Mouse (Mus musculus): ENCODE measurements around the gene Kif26b.

The Kif26b gene

GRCm38 (mm10) chr1:178597757-178598156 lies 68.8 kb downstream of the Kif26b start:
- DNase-seq = no peak

DNA sequence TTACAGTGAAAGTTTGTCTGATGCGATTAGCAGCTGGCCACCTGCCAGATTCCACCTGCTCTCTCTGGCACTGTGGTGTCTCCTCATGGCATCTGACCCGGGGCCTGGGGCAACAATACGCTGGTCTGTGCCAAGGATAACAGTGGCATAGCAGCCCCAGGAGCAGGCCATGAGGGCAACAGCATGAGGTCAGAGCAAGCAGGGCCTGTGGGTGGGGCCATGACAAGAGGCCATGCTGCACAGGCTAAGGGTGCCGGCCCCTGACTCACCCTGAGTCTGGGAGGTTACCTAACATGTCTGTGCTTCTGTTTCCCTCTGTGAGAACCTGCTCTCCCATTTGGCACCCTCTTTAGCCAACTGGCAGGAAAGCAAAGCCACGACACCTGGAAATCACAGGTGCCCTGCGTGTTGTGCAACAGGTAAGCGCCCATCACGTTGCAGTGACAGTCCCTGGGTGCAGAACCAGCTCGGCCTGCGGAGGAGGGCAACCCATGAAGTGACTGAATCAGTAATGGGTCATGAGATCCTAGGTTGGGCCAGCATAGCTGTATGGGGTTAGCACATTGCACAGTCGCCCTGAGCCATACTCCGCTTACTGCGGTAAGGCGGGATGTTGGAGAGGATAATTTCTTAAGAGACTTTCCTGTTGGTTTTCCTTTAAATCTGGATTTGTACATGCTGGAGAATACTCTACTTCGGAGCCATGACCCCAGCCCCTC lies 72.1 kb downstream of the Kif26b start:
- DNase-seq = peak; percentile 16

- DNase-seq = no peak
These were observed 80.3 kb downstream of the Kif26b start for GRCm38 (mm10) chr1:178609151-178609775.

DNA sequence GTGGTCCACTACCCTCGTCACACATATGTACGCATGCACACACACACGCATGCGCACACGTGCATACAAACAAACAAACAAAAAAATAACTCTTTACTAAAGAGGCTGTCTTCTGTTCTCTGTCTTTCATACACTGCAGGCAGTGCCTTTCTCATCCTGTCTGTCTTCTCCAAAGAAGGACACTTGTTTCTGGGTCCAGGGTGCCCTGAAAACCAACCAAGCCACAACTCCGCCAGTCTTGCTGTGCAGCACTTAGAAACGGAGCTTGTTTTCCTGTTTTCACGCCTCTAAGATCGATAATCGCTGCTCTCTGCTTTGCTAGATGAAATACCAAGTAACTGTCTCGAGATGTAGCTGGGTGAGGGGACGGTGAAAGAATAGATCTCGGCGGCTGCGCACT lies 82.6 kb downstream of the Kif26b start:
- DNase-seq = no peak

- DNase-seq = no peak
These were observed 92.4 kb downstream of the Kif26b start for GRCm38 (mm10) chr1:178621301-178621700.

DNA sequence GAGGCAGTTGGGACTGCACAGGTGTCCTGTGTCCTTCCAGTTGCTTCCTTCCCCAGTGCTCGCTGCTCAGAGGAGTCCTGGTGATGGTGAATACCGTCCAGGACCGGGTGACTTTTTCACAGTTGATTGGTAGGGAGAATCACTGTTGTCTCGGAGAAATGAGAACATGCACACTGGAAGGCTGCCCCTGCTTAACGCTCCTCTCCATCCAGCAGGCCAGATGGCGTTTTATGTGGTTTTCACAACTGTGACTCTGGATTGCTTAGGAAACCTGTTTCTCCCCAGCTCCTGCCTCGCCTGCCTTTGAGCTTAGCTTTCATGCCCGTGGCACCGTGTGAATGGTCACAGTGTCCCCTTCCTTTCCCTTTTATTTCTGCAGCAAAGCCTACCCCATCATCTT lies 95.0 kb downstream of the Kif26b start:
- DNase-seq = no peak

GRCm38 (mm10) chr1:178626961-178627381 lies 98.0 kb downstream of the Kif26b start:
- peak; percentile 9 for DNase-seq

GRCm38 (mm10) chr1:178630042-178630441 lies 101.1 kb downstream of the Kif26b start:
- no peak for DNase-seq

GRCm38 (mm10) chr1:178631863-178632262 lies 102.9 kb downstream of the Kif26b start:
- no peak for DNase-seq

DNA sequence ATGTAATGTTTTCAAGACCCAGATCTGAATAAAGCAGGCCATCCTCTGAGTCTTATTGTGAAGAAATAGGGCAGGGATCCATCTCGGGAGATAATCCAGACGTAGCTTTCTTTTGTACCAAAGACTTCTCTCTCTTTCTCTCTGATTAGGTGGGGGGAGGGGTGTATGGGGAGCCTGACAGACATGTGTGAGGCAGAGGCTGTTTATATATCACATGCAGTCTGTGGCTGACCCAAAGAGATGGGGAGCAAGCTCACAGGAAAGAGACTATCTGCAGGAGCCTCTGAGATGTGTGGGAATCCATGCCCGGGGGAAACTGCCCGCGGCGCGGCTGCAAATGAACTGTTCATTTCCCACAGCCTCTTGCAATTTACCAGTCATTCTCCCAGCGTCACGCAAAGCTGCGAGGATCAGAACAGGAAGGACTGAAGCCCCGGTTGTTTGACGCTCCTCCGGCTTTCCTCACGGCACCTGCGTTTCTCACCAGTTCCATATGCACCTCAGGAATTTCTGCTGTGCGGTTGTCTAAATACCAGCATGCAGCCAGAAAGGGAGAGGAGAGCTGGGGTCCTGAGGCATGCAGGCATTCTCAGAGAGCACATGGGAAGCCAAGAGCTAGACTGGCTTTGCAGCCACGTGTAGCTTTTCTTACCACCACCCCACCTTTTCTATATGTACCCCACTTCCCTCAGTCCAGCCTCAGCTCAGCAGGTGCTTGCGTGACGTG lies 105.6 kb downstream of the Kif26b start:
- no peak for DNase-seq

DNA sequence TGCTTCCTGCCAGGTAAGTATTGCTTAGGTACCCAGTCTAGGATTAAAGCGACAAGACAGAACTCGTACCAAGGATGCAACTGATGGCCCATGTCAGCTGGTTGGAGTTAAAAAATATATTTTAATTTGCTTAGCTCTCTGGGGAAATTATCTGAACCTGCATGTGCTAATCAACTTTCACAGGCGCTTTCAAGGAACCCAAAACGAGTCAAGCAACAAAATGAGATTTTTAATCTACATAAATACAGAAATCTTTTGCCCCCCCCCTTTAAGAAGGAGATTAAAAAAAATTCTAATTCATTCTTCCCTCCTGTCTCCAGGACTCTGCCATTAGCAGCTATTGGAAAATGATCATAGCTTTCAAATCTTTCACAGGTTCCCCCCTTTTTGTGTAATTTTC lies 106.5 kb downstream of the Kif26b start:
- no peak for DNase-seq

DNA sequence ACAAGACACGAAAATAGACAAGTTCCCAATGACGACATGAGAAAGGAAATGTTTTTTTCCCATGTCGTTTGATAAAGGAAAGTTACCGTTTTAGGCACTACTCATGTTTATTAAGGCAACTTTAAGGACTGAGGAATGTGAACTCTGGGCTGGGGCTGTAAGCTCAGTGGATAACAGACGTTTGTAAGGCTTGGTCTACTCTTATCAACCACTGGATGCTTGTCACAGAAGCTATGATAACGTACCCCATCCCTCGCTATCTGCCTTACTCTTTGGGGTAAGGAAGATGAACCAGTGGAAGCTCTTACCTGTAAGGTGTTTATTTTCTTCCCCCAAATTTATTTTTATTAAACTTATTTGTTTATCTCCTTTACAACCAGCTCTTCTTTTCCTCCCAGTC lies 108.4 kb downstream of the Kif26b start:
- no peak for DNase-seq

DNA sequence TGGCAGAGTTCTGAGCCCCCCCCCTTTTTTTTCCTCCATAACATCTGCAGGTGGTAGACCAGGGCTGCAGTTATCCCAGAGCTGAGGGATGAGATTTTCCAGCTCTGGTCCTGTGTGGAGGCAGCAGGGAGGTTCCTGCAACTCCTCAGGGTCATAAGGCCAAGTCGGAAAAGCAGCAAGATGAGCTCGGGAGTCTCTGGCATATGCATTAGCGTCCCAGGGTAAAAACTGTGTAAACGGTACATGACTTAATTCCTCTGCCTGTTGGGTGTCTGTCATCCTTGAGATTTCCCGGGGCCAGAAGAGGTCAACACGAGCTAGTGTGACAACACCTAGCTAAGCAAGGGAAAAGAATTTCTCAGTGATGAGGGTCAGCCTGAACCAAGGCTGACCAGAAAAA lies 111.0 kb downstream of the Kif26b start:
- DNase-seq = no peak

DNA sequence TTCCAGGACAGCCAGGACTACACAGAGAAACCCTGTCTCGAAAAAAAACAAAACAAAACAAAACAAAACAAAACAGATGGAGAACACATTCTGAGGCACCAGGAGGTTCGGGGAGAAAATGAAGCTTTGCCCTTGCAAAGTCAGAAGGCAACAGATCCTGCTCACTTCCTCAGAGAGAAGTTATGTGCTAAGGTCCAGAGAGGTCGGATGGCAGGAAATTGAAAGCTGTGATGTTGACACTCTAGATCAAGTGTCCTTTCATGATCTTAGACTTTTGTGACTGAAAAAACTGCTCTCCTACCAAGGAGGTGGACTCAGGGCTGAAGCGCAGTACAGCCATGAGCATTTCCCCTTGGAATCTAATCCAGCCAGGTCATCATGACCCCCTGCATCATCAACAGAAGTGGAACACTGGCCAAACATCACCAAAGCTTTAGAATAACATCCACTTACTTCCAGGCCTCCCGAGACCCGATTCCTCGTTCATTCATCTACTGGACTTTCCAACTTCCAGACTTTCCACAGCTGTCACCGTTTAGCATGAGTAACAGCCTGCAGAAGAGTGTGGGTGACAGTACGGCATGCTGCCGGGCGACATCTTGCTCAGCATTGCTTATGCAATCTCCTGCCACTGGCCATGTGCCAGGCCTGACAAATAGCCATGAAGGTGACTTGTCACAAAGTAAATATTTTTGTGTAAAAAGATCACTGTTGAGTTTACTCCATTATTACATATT lies 112.0 kb downstream of the Kif26b start:
- peak; percentile 38 for DNase-seq

DNA sequence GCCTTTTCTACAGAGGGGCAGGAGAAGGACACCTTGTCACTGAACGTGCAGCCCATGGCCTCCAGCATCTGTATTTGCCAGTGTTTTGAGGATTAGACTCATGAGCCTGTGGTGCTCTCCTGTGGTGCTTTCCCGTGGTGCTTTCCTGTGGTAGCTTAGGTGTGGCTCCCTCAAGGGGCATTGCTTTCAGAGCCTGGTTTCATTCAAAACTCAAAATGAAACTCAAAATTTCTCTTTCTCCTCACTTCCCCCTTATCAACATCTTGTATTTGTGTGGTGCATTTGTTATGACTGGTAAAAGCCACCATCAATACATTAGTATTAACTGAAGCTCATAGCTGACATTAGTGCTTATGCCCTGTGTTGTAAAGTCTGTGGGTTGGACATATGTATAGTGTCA lies 112.9 kb downstream of the Kif26b start:
- no peak for DNase-seq

DNA sequence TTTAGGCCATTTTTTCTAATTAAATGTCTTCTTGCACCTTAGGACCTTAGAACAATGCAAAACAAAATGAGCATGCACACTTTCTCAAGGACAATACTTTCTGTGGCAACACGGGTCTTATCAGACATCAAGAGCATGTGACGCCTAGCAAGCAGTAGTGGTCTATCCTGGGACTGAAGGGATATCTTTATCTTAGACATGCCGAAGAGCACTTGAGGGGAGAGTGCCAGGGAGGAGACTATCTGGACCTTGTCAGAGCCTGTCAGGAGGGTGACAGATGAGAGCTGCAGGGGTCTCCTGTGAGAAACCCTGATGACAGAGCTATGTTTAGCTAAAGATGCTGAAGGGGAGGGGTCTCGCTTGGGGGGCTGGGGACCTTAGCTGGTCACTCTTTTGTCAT lies 116.0 kb downstream of the Kif26b start:
- DNase-seq = no peak

DNA sequence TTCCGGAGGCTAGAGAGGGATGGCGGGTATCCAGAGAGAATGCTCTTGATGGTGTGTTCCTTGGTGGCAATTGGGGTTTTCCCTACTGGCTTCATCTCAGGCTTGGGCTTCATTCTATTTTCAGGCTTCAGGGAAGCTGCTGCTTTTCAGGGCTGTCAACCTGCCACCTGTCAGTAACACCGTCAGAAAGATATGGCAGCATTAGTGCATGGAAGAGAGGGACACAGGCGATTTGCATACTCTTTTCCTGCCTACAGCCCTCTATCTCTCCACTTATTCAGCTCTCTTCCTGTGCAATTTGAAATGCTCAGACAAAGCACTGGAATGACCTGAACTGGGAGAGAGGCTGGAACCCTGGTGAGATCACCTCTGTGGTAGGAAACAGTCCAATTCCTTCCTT lies 117.7 kb downstream of the Kif26b start:
- no peak for DNase-seq

GRCm38 (mm10) chr1:178655525-178655924 lies 126.6 kb downstream of the Kif26b start:
- DNase-seq = no peak

- DNase-seq = no peak
These were observed 132.1 kb downstream of the Kif26b start for GRCm38 (mm10) chr1:178661035-178661434.

- no peak for DNase-seq
These were observed 132.6 kb downstream of the Kif26b start for GRCm38 (mm10) chr1:178661556-178661955.

DNA sequence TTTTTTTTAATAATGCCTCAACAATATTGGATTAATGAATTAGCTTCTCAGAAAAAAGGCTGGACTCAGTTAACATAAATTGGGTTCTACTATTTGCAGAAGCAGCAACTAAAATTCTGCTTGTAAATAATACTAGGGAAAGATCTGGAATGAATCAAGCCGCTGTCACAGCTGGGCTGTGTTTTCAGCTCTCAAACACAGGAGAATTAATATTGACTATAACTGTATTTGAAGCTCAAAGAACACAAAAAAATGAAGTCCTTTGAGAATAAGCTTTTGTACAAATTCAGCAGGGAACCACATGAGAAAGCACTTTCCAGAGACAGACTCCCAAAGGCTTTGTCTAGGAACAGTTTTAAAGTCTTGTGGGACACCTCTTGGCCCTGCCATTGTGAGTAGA lies 134.6 kb downstream of the Kif26b start:
- DNase-seq = no peak

DNA sequence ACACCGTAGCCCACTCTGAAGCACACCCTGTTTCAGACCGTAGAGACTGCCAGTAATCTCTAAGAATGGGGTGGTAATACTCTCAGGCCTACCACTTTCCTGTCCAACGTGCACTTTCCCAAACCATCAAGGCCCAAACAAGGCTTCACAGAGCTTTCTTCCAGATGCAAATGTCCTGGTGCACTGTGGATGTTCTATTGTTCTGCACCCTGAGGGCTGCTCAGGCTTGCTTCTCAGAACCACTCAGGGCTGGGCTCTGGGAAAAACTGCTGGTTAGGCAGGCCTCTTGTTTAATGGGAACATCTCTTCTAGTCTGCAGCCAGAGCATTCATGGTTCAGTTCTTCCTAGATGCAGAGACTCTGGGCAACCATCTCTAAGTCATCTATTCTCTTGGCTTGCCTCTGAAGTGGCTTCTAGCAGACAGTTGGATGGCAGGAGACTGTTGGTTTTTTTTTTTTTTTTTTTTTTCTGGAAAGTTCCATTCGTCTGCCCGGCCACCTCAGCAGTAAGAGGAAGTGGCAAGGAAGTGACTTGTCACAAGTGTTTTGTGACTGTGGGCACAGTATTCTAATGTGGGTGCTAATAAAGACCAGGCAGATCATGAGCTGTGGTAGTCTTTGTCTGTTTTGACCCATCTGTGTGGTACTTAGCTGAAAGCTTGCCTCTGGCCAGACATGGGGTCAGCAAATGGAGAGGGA lies 135.5 kb downstream of the Kif26b start:
- DNase-seq = no peak

- DNase-seq = no peak
These were observed 137.6 kb downstream of the Kif26b start for GRCm38 (mm10) chr1:178666524-178666923.
